Mouse (Mus musculus): ENCODE measurements around the gene Ddx25. TPM values are rescaled to one million over a fixed set of nuclear protein-coding genes. Genes with fewer than 3 reads are reported as not detected.

Gene Ddx25
- total RNA-seq (2021): not detected
- long read RNA-seq, experiment 1: 0 reads
- long read RNA-seq, experiment 2: 0 reads

GRCm38 (mm10) chr9:35558257-35559008, at the start of gene Ddx25, which contains the start of gene Pus3:
TSS of gene Ddx25 (minus strand) at chr9:35558528.
TSS of gene Pus3 (plus strand) at chr9:35558595.
- intact Hi-C loops (cut with DNase I): no loop called here
- no peak for DNase-seq

GRCm38 (mm10) chr9:35607647-35608405, 49.5 kb upstream of the Ddx25 start:
- DNase-seq: no peak
- intact Hi-C loops (cut with DNase I): no loop called here

GRCm38 (mm10) chr9:35592903-35593302, 34.6 kb upstream of the Ddx25 start:
- intact Hi-C loops (cut with DNase I): no loop called here
- DNase-seq: no peak

GRCm38 (mm10) chr9:35587674-35588073, 29.3 kb upstream of the Ddx25 start:
- no peak for DNase-seq
- intact Hi-C loops (cut with DNase I): no loop called here

- intact Hi-C loops (cut with DNase I): no loop called here
- DNase-seq: no peak
These were observed 16.1 kb upstream of the Ddx25 start for GRCm38 (mm10) chr9:35574416-35574815.

GRCm38 (mm10) chr9:35570663-35571062, 12.3 kb upstream of the Ddx25 start:
- no peak for DNase-seq
- intact Hi-C loops (cut with DNase I): no loop called here

GRCm38 (mm10) chr9:35569571-35570534, 11.5 kb upstream of the Ddx25 start, which contains the start of the genes Pate2 and Hyls1:
TSS of gene Pate2 (plus strand) at chr9:35570284.
TSS of gene Hyls1 (minus strand) at chr9:35570398.
- intact Hi-C loops (cut with DNase I): no loop called here
- peak; percentile 83 to 90 for DNase-seq

- DNase-seq: no peak
- intact Hi-C loops (cut with DNase I): no loop called here
These were observed 9.7 kb upstream of the Ddx25 start for GRCm38 (mm10) chr9:35567995-35568394.

GRCm38 (mm10) chr9:35564536-35565240, 6.4 kb upstream of the Ddx25 start:
- no peak for DNase-seq
- intact Hi-C loops (cut with DNase I): no loop called here

GRCm38 (mm10) chr9:35561583-35561982, 3.3 kb upstream of the Ddx25 start:
- no peak for DNase-seq
- intact Hi-C loops (cut with DNase I): no loop called here

GRCm38 (mm10) chr9:35561076-35561475, 2.7 kb upstream of the Ddx25 start:
- intact Hi-C loops (cut with DNase I): no loop called here
- DNase-seq: no peak

- intact Hi-C loops (cut with DNase I): no loop called here
- peak; percentile 34 to 51 for DNase-seq
These were observed 922 bp upstream of the Ddx25 start for GRCm38 (mm10) chr9:35559009-35559890.

GRCm38 (mm10) chr9:35556494-35557102, 1.7 kb downstream of the Ddx25 start:
- no peak for DNase-seq
- intact Hi-C loops (cut with DNase I): no loop called here

- intact Hi-C loops (cut with DNase I): no loop called here
These were observed 9.9 kb downstream of the Ddx25 start for GRCm38 (mm10) chr9:35548455-35548854.

GRCm38 (mm10) chr9:35546745-35547144, 11.6 kb downstream of the Ddx25 start:
- intact Hi-C loops (cut with DNase I): no loop called here

More at GRCm38 (mm10) chr9:35548455-35548854, 9.9 kb downstream of the Ddx25 start:
- no peak for DNase-seq

GRCm38 (mm10) chr9:35545704-35546103, 12.6 kb downstream of the Ddx25 start:
- DNase-seq: no peak
- intact Hi-C loops (cut with DNase I): no loop called here

More at GRCm38 (mm10) chr9:35546745-35547144, 11.6 kb downstream of the Ddx25 start:
- no peak for DNase-seq

- no peak for DNase-seq
- intact Hi-C loops (cut with DNase I): no loop called here
These were observed 13.7 kb downstream of the Ddx25 start for GRCm38 (mm10) chr9:35544666-35545065.

Data from gastrocnemius, postnatal 36 days (tissue).